Mouse (Mus musculus) thymus, adult 2 months (tissue): ENCODE data around the gene Aldh4a1. TPM values are rescaled to one million over a fixed set of nuclear protein-coding genes. Genes with fewer than 3 reads are reported as not detected.

Experiments used
- DNase-seq: peaks from one replicate; pipeline ENCODE4 v3.0.0; 2021
- H3K27ac ChIP-seq: fragments of 200-500 bp; 2 replicates; pipeline ENCODE4 v1.5.1; 2012; ENCODE audit warnings: low read length, control low read depth; ENCODE audit not compliant: control insufficient read depth, insufficient read depth
- H3K27me3 ChIP-seq: fragments of 200-500 bp; 2 replicates; pipeline ENCODE4 v1.6.1; 2012; ENCODE audit warnings: mild to moderate bottlenecking, low read length, moderate library complexity, mixed read lengths; ENCODE audit not compliant: control insufficient read depth, insufficient read depth
- H3K36me3 ChIP-seq: fragments of 200-500 bp; 2 replicates; pipeline ENCODE4 v1.6.1; 2012; ENCODE audit warnings: mild to moderate bottlenecking, low read length, moderate library complexity; ENCODE audit not compliant: control insufficient read depth, insufficient read depth
- H3K4me1 ChIP-seq: fragments of 200-500 bp; replicated peaks from 2 replicates; pipeline ENCODE4 v1.6.1; 2012; ENCODE audit warnings: low read length; ENCODE audit not compliant: control insufficient read depth, insufficient read depth
- H3K4me3 ChIP-seq: fragments of 200-500 bp; 2 replicates; pipeline ENCODE4 v1.5.1; 2012; ENCODE audit warnings: mild to moderate bottlenecking, low read length, control low read depth, moderate library complexity; ENCODE audit not compliant: control insufficient read depth, insufficient read depth
- CTCF ChIP-seq: fragments of 200-500 bp; IDR thresholded peaks from 2 replicates; pipeline ENCODE4 v1.5.1; 2012; ENCODE audit warnings: mild to moderate bottlenecking, control low read depth, low read length, moderate library complexity, borderline replicate concordance; ENCODE audit not compliant: control insufficient read depth, poor library complexity, insufficient read depth; ENCODE audit errors: extremely low read depth
- POLR2A ChIP-seq: fragments of 200-500 bp; IDR thresholded peaks from 2 replicates; pipeline ENCODE4 v1.6.1; 2012; ENCODE audit warnings: mild to moderate bottlenecking, low read length, control low read depth, moderate library complexity; ENCODE audit not compliant: control insufficient read depth, poor library complexity, insufficient read depth; ENCODE audit errors: extremely low read depth
- WGBS: fragments of 180-500 bp; shearing (Covaris S2); methylation state at CpG from one replicate; pipeline ENCODE4 v1.1.7; 2018; 5-methylcytosine and 5-hydroxymethylcytosine counted together
- polyA plus RNA-seq: library from polyadenylated mRNA; depleted of rRNA; stranded (reverse); fragments of >200 nt; gene quantifications from 2 replicates; pipeline ENCODE4 v1.2.3, GENCODE M21; 2012

The Aldh4a1 gene
- polyA plus RNA-seq, 1 experiment = 69.2 TPM

DNA sequence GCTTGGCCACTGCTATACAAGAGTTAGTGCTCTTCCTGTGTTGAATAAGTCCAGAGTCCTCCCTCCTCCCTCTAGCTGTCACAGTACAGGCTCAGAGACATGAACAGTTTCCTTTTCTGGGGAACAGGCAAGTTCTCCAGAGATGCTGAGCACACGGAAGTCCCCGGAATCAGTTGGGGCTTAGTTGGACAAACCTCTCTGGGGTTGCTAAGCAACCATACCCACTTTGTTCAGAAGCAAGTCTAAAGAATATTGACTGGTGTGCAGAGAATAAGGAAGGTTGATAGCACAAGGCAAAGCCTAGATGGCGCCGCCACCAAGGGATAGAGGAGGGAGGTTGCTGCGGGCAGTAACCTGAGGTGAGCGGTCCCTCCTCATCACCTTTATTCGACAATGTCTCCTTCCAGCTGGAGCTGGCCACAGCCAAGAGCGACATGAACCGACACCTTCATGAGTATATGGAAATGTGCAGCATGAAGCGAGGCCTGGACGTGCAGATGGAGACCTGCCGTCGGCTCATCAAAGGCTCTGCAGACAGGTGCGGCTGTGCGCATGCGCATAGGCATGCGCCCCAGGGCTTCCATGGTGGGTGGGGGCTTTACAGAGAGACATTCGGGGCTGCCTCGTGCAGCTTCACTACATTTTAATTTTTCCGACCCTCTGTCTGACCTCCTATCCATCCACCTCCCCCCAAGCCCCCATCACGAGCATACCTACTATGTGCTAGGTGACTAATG, 8.0 kb upstream of the Aldh4a1 start:
- WGBS = 96% methylated on average over 21 of the region's 21 CpGs
- Histone ChIP-seq H3K4me1 (peaks cover 21% of the 10 kb centered on the region), H3K36me3 (no peaks in the 10 kb centered on the region), H3K4me3 (no peak overlapping the region), H3K27me3 (no peaks in the 10 kb centered on the region), H3K27ac (no peak overlapping the region)
- no peak for TF ChIP-seq CTCF
- no peak for TF ChIP-seq POLR2A
- no peak for DNase-seq

DNA sequence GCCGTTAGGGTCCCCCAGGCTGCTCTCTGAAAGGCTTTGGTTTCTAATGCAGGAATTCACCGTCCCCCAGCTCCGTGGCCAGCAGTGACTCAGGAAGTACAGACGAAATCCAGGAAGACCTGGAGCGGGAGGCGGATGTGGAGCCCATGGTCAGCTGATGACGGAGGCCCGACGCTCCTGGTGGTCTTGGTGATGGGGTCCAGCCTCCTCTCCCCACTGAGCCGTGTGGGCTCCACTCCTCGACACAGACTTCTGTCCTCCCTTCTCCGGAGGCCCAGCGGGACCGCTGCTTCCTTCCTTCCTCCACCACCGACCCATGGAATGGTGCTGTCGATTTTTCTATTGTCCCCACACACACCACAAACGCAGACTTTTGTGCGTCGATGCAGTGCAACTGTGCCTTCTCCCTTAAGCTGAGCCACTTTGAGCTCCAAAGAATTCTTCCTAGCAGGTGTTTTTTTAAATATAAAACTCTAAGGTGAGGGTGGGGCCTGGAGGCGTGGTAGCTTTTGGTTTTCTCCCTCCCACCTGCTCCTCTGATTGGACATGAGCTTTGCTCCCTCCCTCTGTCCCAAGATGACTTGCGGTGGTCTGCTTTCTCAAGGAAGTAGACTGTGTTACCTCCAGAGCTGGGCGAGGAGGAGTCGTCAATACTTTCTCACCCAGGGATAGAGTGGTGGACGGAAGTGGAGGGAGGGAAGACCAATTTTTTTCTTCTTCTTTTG, 6.2 kb upstream of the Aldh4a1 start:
- H3K4me3 ChIP-seq = peak overlapping the region; percentile 64
- DNase-seq = peak; percentile 81
- no peaks in the 10 kb centered on the region for H3K36me3 ChIP-seq
- no peaks in the 10 kb centered on the region for H3K27me3 ChIP-seq
- TF ChIP-seq CTCF = no peak
- TF ChIP-seq POLR2A = peak; percentile 75
- H3K4me1 ChIP-seq = peaks cover 19% of the 10 kb centered on the region
- H3K27ac ChIP-seq = peak overlapping the region; percentile 32; the same call in 1 of the 2 replicates
- 4% methylated on average over 24 of the region's 24 CpGs for WGBS

DNA sequence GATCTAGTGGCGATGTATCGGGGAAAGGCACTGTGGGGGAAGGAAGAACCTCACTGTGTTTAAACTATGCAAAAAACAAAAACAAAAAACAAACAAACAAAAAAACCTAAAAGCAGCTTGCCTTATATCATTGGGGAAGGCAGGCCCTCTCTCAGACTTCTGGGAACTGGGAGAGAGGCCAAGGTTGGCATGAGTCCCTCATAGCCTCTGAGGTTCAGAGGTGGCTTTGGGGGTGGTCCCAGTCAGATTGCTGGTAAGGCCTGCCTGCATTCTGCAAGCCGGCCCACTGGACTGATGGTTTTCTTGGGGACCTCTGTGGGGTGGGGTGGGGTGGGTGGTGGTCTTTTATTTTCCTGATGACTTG, 5.7 kb upstream of the Aldh4a1 start:
- TF ChIP-seq POLR2A (no peak), CTCF (no peak)
- Histone ChIP-seq H3K4me3 (peak overlapping the region; percentile 19; the same call in 1 of the 2 replicates), H3K4me1 (peaks cover 21% of the 10 kb centered on the region), H3K27me3 (no peaks in the 10 kb centered on the region), H3K27ac (0 out of 2 replicates have a peak overlapping the region, but pooled peaks have one; percentile 32), H3K36me3 (no peaks in the 10 kb centered on the region)
- WGBS = 29% methylated on average over 3 of the region's 3 CpGs
- DNase-seq = no peak

DNA sequence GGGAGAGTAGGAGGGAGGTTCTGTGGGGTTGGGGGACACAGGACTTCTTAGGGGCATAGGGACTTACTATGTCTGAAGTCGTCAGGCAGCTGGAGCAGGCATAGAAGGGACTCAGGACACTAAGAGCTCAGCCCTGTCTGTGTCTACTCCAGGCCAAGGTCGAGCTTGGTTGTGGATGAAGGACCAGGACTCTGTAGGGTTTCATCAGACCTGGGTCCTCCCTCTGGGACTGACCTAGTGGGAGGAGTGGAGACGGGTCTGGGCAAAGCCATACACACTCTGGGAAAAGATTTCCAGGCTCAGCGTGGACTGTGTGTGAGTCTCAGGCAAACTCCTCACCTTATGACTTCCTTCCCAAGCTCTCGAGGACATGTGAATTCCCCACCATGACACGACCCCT, 2.9 kb upstream of the Aldh4a1 start:
- H3K36me3 ChIP-seq = no peaks in the 10 kb centered on the region
- no peaks in the 10 kb centered on the region for H3K27me3 ChIP-seq
- no peak overlapping the region for H3K4me3 ChIP-seq
- WGBS = 89% methylated on average over 6 of the region's 6 CpGs
- H3K4me1 ChIP-seq = peaks cover 30% of the 10 kb centered on the region
- TF ChIP-seq CTCF (no peak), POLR2A (no peak)
- H3K27ac ChIP-seq = no peak overlapping the region
- DNase-seq = no peak

DNA sequence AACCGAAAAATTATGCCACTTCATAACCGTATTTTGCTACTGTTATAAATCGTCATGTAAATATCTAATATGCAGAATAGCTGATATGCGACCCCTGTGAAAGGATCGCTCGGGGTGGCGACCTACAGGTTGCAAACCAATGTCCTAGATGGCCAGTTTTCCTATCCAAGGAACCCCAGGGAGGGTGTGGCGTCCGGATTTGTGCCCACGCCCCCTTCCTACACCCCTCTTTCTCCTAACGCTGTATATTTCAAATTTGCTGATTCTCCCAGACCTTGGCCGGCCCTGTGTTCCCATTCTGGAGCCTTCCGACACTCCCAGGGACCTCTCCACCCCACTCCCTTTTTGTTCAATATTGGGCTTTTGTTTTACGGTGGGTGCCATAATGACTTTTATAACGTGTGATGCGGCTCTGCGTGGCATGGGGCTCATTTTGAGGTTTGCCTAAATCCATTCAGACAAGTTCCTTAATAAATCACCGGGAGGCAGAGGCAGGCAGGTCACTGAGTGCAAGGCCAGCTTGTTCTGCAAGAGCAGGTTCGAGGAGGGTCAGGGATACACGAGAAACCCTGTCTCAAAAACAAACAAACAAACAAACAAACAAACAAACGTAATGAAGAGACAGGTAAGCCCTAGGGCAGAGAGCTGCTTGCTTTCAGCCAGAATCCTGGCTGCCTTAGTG, 909 bp downstream of the Aldh4a1 start:
- H3K27me3 ChIP-seq = no peaks in the 10 kb centered on the region
- no peak overlapping the region for H3K27ac ChIP-seq
- WGBS = 23% methylated on average over 21 of the region's 21 CpGs
- no peak for TF ChIP-seq POLR2A
- no peak for TF ChIP-seq CTCF
- H3K36me3 ChIP-seq = no peaks in the 10 kb centered on the region
- peaks cover 12% of the 10 kb centered on the region for H3K4me1 ChIP-seq
- DNase-seq = no peak
- H3K4me3 ChIP-seq = peak overlapping the region; percentile 80

DNA sequence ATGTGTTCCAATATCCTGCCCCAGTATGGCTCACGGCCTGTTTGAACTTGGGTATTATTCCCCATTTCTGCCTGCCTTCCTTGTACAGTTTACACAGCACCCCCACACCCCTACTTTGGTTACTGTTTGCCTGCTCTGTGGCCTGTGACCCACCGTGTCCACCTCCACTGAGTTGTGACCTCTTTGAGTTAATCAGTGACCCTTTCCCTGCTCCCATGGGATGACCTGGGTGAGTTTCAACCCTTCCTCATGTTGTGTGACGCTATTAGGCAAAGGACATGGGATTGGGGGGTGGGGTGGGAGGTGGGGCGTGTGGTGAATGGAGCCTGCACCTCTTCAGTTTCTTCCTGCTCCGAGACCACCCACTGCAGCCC, 1.4 kb downstream of the Aldh4a1 start:
- no peaks in the 10 kb centered on the region for H3K27me3 ChIP-seq
- peaks cover 12% of the 10 kb centered on the region for H3K4me1 ChIP-seq
- H3K4me3 ChIP-seq = no peak overlapping the region
- no peak overlapping the region for H3K27ac ChIP-seq
- 85% methylated on average over 5 of the region's 5 CpGs for WGBS
- no peak for TF ChIP-seq CTCF
- TF ChIP-seq POLR2A = no peak
- no peaks in the 10 kb centered on the region for H3K36me3 ChIP-seq
- no peak for DNase-seq
